In genomic region chr17:46453302-46453948, GRCm38 (mm10) we compare ENCODE assay signal across 11 mouse cellular contexts. TPM values are rescaled to one million over a fixed set of nuclear protein-coding genes. Genes with fewer than 3 reads are reported as not detected.
A peak's percentile ranks its signal among the peaks of the same experiment; 100 is the strongest.
DNase-seq lines count a peak whose midpoint lies in the region; ATAC-seq and TF ChIP-seq lines count a peak whose summit lies in the region.
"Had no signal": no experiment of that assay in that cellular context is flagged by ENCODE, and none has a peak within 500 bp of the region (broad histone marks: within the 10 kb centered on the region; RNA-seq: fewer than 3 reads in every experiment).

No protein-coding gene starts in this region.

- peaks cover 20 to 32% of the 10 kb centered on the region in 2 experiments for H3K4me1 ChIP-seq in heart, embryonic 14.5 days (ENCODE audit: control insufficient read depth in 2 of 2, insufficient read depth in 2 of 2, low read length in 2 of 2)
- H3K4me1 ChIP-seq in forebrain, embryonic 15.5 days, result peaks cover 27% of the 10 kb centered on the region
- H3K4me1 ChIP-seq in neural tube, embryonic 14.5 days (ENCODE audit: control insufficient read depth, insufficient read depth, low read length), result peaks cover 31% of the 10 kb centered on the region

- no peak for TF ChIP-seq CTCF in left cerebral cortex, adult 2 months (IDR thresholded peaks at IDR 0.05)

- H3K27me3 ChIP-seq in heart, embryonic 14.5 days (ENCODE audit: control insufficient read depth, insufficient read depth, low read length), result peaks cover 46% of the 10 kb centered on the region
- H3K27me3 ChIP-seq in forebrain, embryonic 15.5 days, result no peaks in the 10 kb centered on the region
- H3K27me3 ChIP-seq in neural tube, embryonic 14.5 days (ENCODE audit: control insufficient read depth, insufficient read depth, low read length), result no peaks in the 10 kb centered on the region

- no peak overlapping the region for H3K9ac ChIP-seq in heart, embryonic 14.5 days (ENCODE audit: low read length)
- H3K9ac ChIP-seq in forebrain, embryonic 15.5 days (replicated peaks), result peak overlapping the region; percentile 45; the same call in 1 of the 2 replicates
- H3K9ac ChIP-seq in neural tube, embryonic 14.5 days (replicated peaks; ENCODE audit: low read depth, low read length), result no peak overlapping the region

- H3K9me3 ChIP-seq in heart, embryonic 14.5 days (ENCODE audit: control insufficient read depth, low read length), result no peaks in the 10 kb centered on the region
- H3K9me3 ChIP-seq in forebrain, embryonic 15.5 days, result no peaks in the 10 kb centered on the region
- H3K9me3 ChIP-seq in neural tube, embryonic 14.5 days (ENCODE audit: control insufficient read depth, low read length), result no peaks in the 10 kb centered on the region

- H3K36me3 ChIP-seq in heart, embryonic 14.5 days (ENCODE audit: control insufficient read depth, insufficient read depth, low read length), result no peaks in the 10 kb centered on the region
- H3K36me3 ChIP-seq in forebrain, embryonic 15.5 days, result 0 out of 2 replicates have a peak, but pooled peaks cover 2% of the 10 kb centered on the region
- no peaks in the 10 kb centered on the region for H3K36me3 ChIP-seq in neural tube, embryonic 14.5 days (ENCODE audit: control insufficient read depth, insufficient read depth, low read length)

- no peak overlapping the region for H3K27ac ChIP-seq in heart, embryonic 14.5 days (replicated peaks in 1 of 2; ENCODE audit: control insufficient read depth in 1 of 2, insufficient read depth in 1 of 2, low read depth in 2 of 2, low read length in 2 of 2)
- H3K27ac ChIP-seq in forebrain, embryonic 15.5 days (replicated peaks), result no peak overlapping the region
- peak overlapping the region; percentile 1; the same call in 1 of the 2 replicates for H3K27ac ChIP-seq in neural tube, embryonic 14.5 days (ENCODE audit: low read depth, low read length)
- no peak overlapping the region for H3K27ac ChIP-seq in left cerebral cortex, adult 2 months

- no peak overlapping the region for H3K4me3 ChIP-seq in heart, embryonic 14.5 days (ENCODE audit: control insufficient read depth in 1 of 2, insufficient read depth in 1 of 2, low read depth in 1 of 2, low read length in 2 of 2)
- H3K4me3 ChIP-seq in forebrain, embryonic 15.5 days, result peak overlapping the region; percentile 36; the same call in 1 of the 2 replicates
- no peak overlapping the region for H3K4me3 ChIP-seq in neural tube, embryonic 14.5 days (ENCODE audit: low read depth, low read length)
- H3K4me3 ChIP-seq in left cerebral cortex, adult 2 months, result no peak overlapping the region
- H3K4me3 ChIP-seq: erythroblast, embryonic 14.5 days had no signal

- intact Hi-C loops in heart, postnatal 14 days (cut with DNase I), result loop anchor here (5.0 kb wide), 1 partner anchor 39 kb away; no protein-coding TSS in a partner anchor
- intact Hi-C loops in left cerebral cortex, adult 2 months (cut with DNase I), result no loop called here
- intact Hi-C loops in left cerebral cortex, postnatal 4 days (cut with DNase I), result no loop called here

- ATAC-seq in heart, embryonic 14.5 days (ENCODE audit: insufficient number of reproducible peaks, insufficient read depth, low FRiP score, low read depth), result no peak
- ATAC-seq in forebrain, embryonic 15.5 days (replicated peaks), result no peak
- no peak for ATAC-seq in neural tube, embryonic 14.5 days (ENCODE audit: low read depth)

- DNase-seq in heart, postnatal 14 days, result no peak
- DNase-seq in kidney, postnatal 36 days, result peak; percentile 25 to 35
- DNase-seq in right cerebral cortex, postnatal 14 days, result no peak
- DNase-seq in left cerebral cortex, adult 2 months (ENCODE audit: extremely low spot score in 1 of 2, low spot score in 2 of 2), result no peak
- no peak for DNase-seq in left cerebral cortex, postnatal 4 days

- 12% methylated on average over 13 of the region's 13 CpGs for WGBS in heart, embryonic 14.5 days
- WGBS in forebrain, embryonic 15.5 days, result 12% methylated on average over 13 of the region's 13 CpGs
- WGBS in neural tube, embryonic 14.5 days, result 7% methylated on average over 13 of the region's 13 CpGs

- peak overlapping the region; percentile 88; the same call in 1 of the 2 replicates for H3K4me2 ChIP-seq in heart, embryonic 14.5 days (ENCODE audit: low read length)
- peak overlapping the region; percentile 68 for H3K4me2 ChIP-seq in forebrain, embryonic 15.5 days (replicated peaks)
- H3K4me2 ChIP-seq in neural tube, embryonic 14.5 days (ENCODE audit: low read depth, low read length), result peak overlapping the region; percentile 51

RNA-seq across cellular contexts. Expression of gene Slc22a7, which starts 15.2 kb away (rescaled TPM):
- not detected in 2 replicates for polyA plus RNA-seq in heart, embryonic 14.5 days (2014; fragmentation: Nextera tagmentation; extraction: Ambion mirVana)
- total RNA-seq in heart, postnatal 14 days (2021), result not detected
- 0.11 and 0.15 TPM in 2 replicates for polyA plus RNA-seq in forebrain, embryonic 15.5 days (2015; fragmentation: Nextera tagmentation; extraction: Ambion mirVana)
- not detected in 2 replicates for polyA plus RNA-seq in neural tube, embryonic 14.5 days (2014; fragmentation: Nextera tagmentation; extraction: Ambion mirVana)
- under 1 TPM; 0.25 to 0.75 TPM for total RNA-seq in left cerebral cortex, adult 2 months (2021)
- under 1 TPM; 0.28 to 0.62 TPM for total RNA-seq in left cerebral cortex, postnatal 4 days (2021)
- total RNA-seq: heart, postnatal 25 days had no signal
- polyA plus RNA-seq: C2C12; erythroblast, embryonic 14.5 days had no signal

RNA-seq across cellular contexts. Expression of gene Crip3, which starts 24.7 kb away (rescaled TPM):
- polyA plus RNA-seq in heart, embryonic 14.5 days (2014; fragmentation: Nextera tagmentation; extraction: Ambion mirVana), result 0.61 and 1.3 TPM in 2 replicates
- 1 to 10 TPM in 1 of 2 experiments, under 1 TPM in 1; 0.79 to 2.3 TPM for total RNA-seq in heart, postnatal 14 days (2021)
- polyA plus RNA-seq in forebrain, embryonic 15.5 days (2015; fragmentation: Nextera tagmentation; extraction: Ambion mirVana), result 1.1 and 1.2 TPM in 2 replicates
- polyA plus RNA-seq in neural tube, embryonic 14.5 days (2014; fragmentation: Nextera tagmentation; extraction: Ambion mirVana), result 2.2 and 2.4 TPM in 2 replicates
- total RNA-seq in left cerebral cortex, adult 2 months (2021), result 1 to 10 TPM; 5.2 to 5.8 TPM
- total RNA-seq in left cerebral cortex, postnatal 4 days (2021), result 1 to 10 TPM; 2.6 to 4.7 TPM
- polyA plus RNA-seq: C2C12; erythroblast, embryonic 14.5 days had no signal

RNA-seq across cellular contexts. Expression of gene Ttbk1, which starts 34.0 kb away (rescaled TPM):
- polyA plus RNA-seq in heart, embryonic 14.5 days (2014; fragmentation: Nextera tagmentation; extraction: Ambion mirVana), result 0.16 and 0.18 TPM in 2 replicates
- total RNA-seq in heart, postnatal 14 days (2021), result under 1 TPM; 0.29 to 0.48 TPM
- polyA plus RNA-seq in forebrain, embryonic 15.5 days (2015; fragmentation: Nextera tagmentation; extraction: Ambion mirVana), result 6.5 and 7.5 TPM in 2 replicates
- polyA plus RNA-seq in neural tube, embryonic 14.5 days (2014; fragmentation: Nextera tagmentation; extraction: Ambion mirVana), result 6.3 and 7.0 TPM in 2 replicates
- total RNA-seq in left cerebral cortex, adult 2 months (2021), result 100 to 1,000 TPM; 136 to 148 TPM
- total RNA-seq in left cerebral cortex, postnatal 4 days (2021), result 10 to 100 TPM; 86.7 to 88.6 TPM

RNA-seq across cellular contexts. Expression of gene Dnph1, which starts 43.1 kb away (rescaled TPM):
- 25.8 and 26.4 TPM in 2 replicates for polyA plus RNA-seq in heart, embryonic 14.5 days (2014; fragmentation: Nextera tagmentation; extraction: Ambion mirVana)
- total RNA-seq in heart, postnatal 14 days (2021), result 1 to 10 TPM; 2.1 to 2.4 TPM
- polyA plus RNA-seq in forebrain, embryonic 15.5 days (2015; fragmentation: Nextera tagmentation; extraction: Ambion mirVana), result 32.1 and 33.3 TPM in 2 replicates
- polyA plus RNA-seq in neural tube, embryonic 14.5 days (2014; fragmentation: Nextera tagmentation; extraction: Ambion mirVana), result 11.8 and 12.5 TPM in 2 replicates
- 1 to 10 TPM; 4.2 to 5.0 TPM for total RNA-seq in left cerebral cortex, adult 2 months (2021)
- 1 to 10 TPM; 6.0 to 7.1 TPM for total RNA-seq in left cerebral cortex, postnatal 4 days (2021)

Comparison
In these comparisons a context has a peak if more than half of its experiments do, and no peak if none do; other contexts are left out.
1. DNase-seq: peak in kidney, postnatal 36 days (2 of 2); none in heart, postnatal 14 days (0 of 2), right cerebral cortex, postnatal 14 days (single experiment), left cerebral cortex, adult 2 months (0 of 2) and left cerebral cortex, postnatal 4 days (single experiment).
2. RNA of gene Ttbk1, which starts 34.0 kb away (total RNA-seq): 136 to 148 TPM in left cerebral cortex, adult 2 months and 86.7 to 88.6 TPM in left cerebral cortex, postnatal 4 days; 0.29 to 0.48 TPM in heart, postnatal 14 days; every median in the first group is over 10 times any median in the second.
3. Peak in every context shown above with its lines, with median percentiles within 50 percentile points of each other: H3K4me2 ChIP-seq.